Mouse (Mus musculus) kidney, postnatal 0 days (tissue): ENCODE data around the gene Psmd9. TPM values are rescaled to one million over a fixed set of nuclear protein-coding genes. Genes with fewer than 3 reads are reported as not detected.

ENCODE experiments used
- ATAC-seq: fragments of 200-750 bp; cut with Nextera tagmentation; replicated peaks from 2 replicates; pipeline ENCODE4 v1.8.0; 2017; ENCODE audit warnings: low read depth, moderate number of reproducible peaks, moderate TSS enrichment, moderate library complexity; ENCODE audit not compliant: low FRiP score
- DNase-seq: peaks from one replicate; pipeline ENCODE4 v3.0.0-alpha.2; 2016; ENCODE audit warnings: low spot score
- H3K27ac ChIP-seq: fragments of 300-500 bp; sonication (generic); 2 replicates; pipeline ENCODE4 v1.5.1; 2014; ENCODE audit warnings: mild to moderate bottlenecking
- H3K27me3 ChIP-seq: fragments of 300-500 bp; sonication (generic); 2 replicates; pipeline ENCODE4 v1.6.1; 2014; ENCODE audit warnings: low read length, mixed read lengths; ENCODE audit not compliant: insufficient read depth
- H3K36me3 ChIP-seq: fragments of 300-500 bp; sonication (generic); 2 replicates; pipeline ENCODE4 v1.6.1; 2014; ENCODE audit warnings: low read length, mixed read lengths; ENCODE audit not compliant: insufficient read depth
- H3K4me1 ChIP-seq: fragments of 300-500 bp; sonication (generic); replicated peaks from 2 replicates; pipeline ENCODE4 v1.6.1; 2014; ENCODE audit warnings: antibody characterized with exemption, low read length, mixed read lengths; ENCODE audit not compliant: insufficient read depth
- H3K4me2 ChIP-seq: fragments of 300-500 bp; sonication (generic); 2 replicates; pipeline ENCODE4 v1.6.1; 2014; ENCODE audit warnings: mild to moderate bottlenecking, low read length, moderate library complexity, mixed read lengths
- H3K4me3 ChIP-seq: fragments of 300-500 bp; sonication (generic); replicated peaks from 2 replicates; pipeline ENCODE4 v1.5.1; 2014; ENCODE audit warnings: low read depth, low read length
- H3K9ac ChIP-seq: fragments of 300-500 bp; sonication (generic); 2 replicates; pipeline ENCODE4 v1.6.1; 2014; ENCODE audit warnings: low read depth, low read length
- H3K9me3 ChIP-seq: fragments of 300-500 bp; sonication (generic); replicated peaks from 2 replicates; pipeline ENCODE4 v1.6.1; 2016; ENCODE audit warnings: low read length, inconsistent platforms, mixed read lengths
- CTCF ChIP-seq: IDR thresholded peaks from 2 replicates; pipeline ENCODE4 v1.5.1; 2016; ENCODE audit warnings: antibody characterized with exemption, low read depth, mild to moderate bottlenecking, moderate library complexity
- WGBS: fragments of 180-500 bp; shearing (Covaris S2); extraction: QIAGEN DNeasy Blood & Tissue Kit; methylation state at CpG from one replicate; pipeline ENCODE4 v1.1.7; 2014; 5-methylcytosine and 5-hydroxymethylcytosine counted together
- polyA plus RNA-seq: library from polyadenylated mRNA; unstranded; fragments of >200 nt; fragmentation: Nextera tagmentation; extraction: Ambion mirVana; gene quantifications from 2 replicates; pipeline ENCODE4 v1.2.1, GENCODE M21; 2015

The Psmd9 gene
- polyA plus RNA-seq, 1 experiment from 2014 or later = 77.4 TPM

DNA sequence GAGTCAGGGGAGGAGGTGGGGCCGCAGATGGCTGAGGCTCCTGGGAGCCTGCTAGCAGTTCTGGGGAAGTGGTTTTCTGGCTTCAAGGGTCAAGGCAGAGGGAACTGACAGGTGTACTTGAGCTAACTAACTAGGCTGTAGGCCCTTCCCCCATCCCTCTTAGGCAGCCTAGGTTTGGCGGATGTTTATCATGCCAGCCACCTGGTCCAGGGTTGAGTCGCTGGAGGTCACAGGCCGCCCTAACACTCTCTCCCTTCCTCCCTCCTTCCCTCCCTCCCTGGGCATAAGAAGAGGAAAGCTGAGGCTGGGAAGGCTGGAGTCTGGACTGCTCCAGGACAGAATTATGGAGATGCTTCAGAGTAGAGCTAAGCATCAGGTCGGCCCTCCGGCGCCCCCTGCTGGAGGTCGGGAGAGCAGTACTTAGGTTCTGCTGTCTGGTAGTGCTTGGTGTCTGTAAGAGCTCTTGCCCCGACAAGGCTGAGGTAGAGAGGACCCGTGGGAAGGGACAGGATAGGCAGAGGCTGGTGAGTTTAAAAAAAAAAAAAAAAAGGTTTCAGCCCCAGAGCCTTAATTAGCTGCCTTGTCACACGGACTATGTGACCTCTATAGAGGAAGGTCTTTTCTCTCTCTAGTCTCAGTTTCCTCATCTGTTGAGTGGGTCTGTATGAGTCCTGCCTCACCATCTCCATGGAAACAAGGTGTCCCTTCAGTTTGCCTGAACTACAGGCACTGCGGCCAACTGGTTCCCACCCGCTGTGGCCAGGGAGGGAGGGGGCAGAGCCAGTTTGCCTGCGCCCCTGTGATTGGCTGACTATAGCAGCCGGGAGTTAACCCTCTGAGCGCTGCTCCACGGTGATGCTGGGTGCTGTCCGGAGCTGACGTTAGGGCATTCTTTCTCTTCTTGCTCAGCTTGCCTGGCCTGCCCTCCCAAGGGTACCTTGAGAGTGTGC is 19.5 kb upstream of the Psmd9 start:
- ATAC-seq = peak; percentile 78
- 4% methylated on average over 19 of the region's 19 CpGs for WGBS

GRCm38 (mm10) chr5:123150641-123151040 is 18.6 kb upstream of the Psmd9 start:
- DNase-seq (no peak), ATAC-seq (no peak)
- H3K27ac ChIP-seq = 0 out of 2 replicates have a peak overlapping the region, but pooled peaks have one; percentile 47
- H3K9me3 ChIP-seq = no peaks in the 10 kb centered on the region
- WGBS = 13% methylated on average over 7 of the region's 7 CpGs
- TF ChIP-seq CTCF = no peak
- H3K4me1 ChIP-seq = peaks cover 27% of the 10 kb centered on the region
- H3K4me3 ChIP-seq = peak overlapping the region; percentile 21
- H3K4me2 ChIP-seq = peak overlapping the region; percentile 56
- H3K9ac ChIP-seq = no peak overlapping the region
- H3K27me3 ChIP-seq = no peaks in the 10 kb centered on the region
- H3K36me3 ChIP-seq = peaks cover 63% of the 10 kb centered on the region

More for the DNA sequence above, 19.5 kb upstream of the Psmd9 start:
- TF ChIP-seq CTCF = peak; percentile 93
- Histone ChIP-seq H3K27me3 (no peaks in the 10 kb centered on the region), H3K27ac (peak overlapping the region; percentile 50), H3K4me2 (peak overlapping the region; percentile 56), H3K4me3 (peak overlapping the region; percentile 21), H3K9ac (peak overlapping the region; percentile 15; the same call in 1 of the 2 replicates), H3K9me3 (no peaks in the 10 kb centered on the region), H3K36me3 (peaks cover 63% of the 10 kb centered on the region), H3K4me1 (peaks cover 35% of the 10 kb centered on the region)
- peak; percentile 95 for DNase-seq

GRCm38 (mm10) chr5:123151077-123151476 is 18.1 kb upstream of the Psmd9 start:
- H3K27ac ChIP-seq = 0 out of 2 replicates have a peak overlapping the region, but pooled peaks have one; percentile 47
- ATAC-seq (no peak), DNase-seq (peak; percentile 94)
- H3K4me2 ChIP-seq = peak overlapping the region; percentile 56
- peaks cover 24% of the 10 kb centered on the region for H3K4me1 ChIP-seq
- H3K4me3 ChIP-seq = 0 out of 2 replicates have a peak overlapping the region, but pooled peaks have one; percentile 21
- WGBS = 14% methylated on average over 7 of the region's 7 CpGs
- H3K9me3 ChIP-seq = no peaks in the 10 kb centered on the region
- H3K36me3 ChIP-seq = peaks cover 63% of the 10 kb centered on the region
- TF ChIP-seq CTCF = no peak
- H3K9ac ChIP-seq = no peak overlapping the region
- no peaks in the 10 kb centered on the region for H3K27me3 ChIP-seq

DNA sequence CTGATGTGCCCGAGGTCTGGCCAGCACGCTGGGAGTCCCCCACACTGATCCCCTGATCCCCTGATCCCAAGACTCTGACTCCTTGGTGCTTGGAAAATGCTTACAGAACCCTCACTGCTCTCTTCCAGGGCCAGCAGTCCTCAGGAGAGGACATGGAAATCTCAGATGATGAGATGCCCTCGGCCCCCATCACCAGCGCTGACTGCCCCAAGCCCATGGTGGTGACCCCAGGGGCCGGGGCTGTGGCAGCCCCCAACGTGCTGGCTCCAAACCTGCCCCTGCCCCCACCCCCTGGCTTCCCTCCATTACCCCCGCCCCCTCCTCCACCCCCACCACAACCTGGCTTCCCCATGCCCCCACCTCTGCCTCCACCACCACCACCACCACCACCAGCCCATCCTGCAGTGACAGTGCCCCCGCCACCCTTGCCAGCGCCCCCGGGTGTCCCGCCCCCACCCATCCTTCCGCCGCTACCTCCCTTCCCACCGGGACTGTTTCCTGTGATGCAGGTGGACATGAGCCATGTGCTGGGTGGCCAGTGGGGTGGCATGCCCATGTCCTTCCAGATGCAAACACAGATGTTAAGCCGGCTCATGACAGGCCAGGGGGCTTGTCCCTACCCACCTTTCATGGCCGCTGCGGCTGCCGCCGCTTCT is 17.4 kb upstream of the Psmd9 start:
- Histone ChIP-seq H3K27ac (no peak overlapping the region), H3K36me3 (peaks cover 57% of the 10 kb centered on the region), H3K9me3 (no peaks in the 10 kb centered on the region), H3K9ac (no peak overlapping the region), H3K4me2 (peak overlapping the region; percentile 18; the same call in 1 of the 2 replicates), H3K27me3 (no peaks in the 10 kb centered on the region), H3K4me1 (peaks cover 24% of the 10 kb centered on the region), H3K4me3 (no peak overlapping the region)
- ATAC-seq (no peak), DNase-seq (no peak)
- no peak for TF ChIP-seq CTCF
- 92% methylated on average over 18 of the region's 19 CpGs for WGBS

DNA sequence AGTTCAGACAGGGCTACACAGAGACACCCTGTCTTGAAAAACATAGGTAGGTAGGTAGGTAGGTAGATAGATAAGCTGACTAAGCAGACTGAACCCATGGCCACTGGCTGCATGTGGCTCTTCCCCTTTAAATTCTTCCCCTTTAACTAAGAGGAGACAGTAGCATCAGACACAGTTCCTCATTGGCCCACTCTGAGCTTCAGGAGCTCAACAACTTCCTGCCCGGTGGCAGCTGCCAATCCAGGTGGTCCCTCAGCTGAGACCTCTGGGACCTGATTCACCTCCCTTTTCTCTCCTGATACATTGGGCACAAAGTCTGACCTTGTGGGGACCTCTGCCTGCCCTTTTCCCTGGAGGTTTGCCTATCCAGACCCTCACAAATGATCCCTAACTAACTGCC is 16.3 kb upstream of the Psmd9 start:
- no peak for TF ChIP-seq CTCF
- H3K27me3 ChIP-seq = no peaks in the 10 kb centered on the region
- H3K27ac ChIP-seq = no peak overlapping the region
- ATAC-seq (no peak), DNase-seq (no peak)
- WGBS = 94% methylated on average over 1 of the region's 1 CpGs
- peaks cover 57% of the 10 kb centered on the region for H3K36me3 ChIP-seq
- H3K4me2 ChIP-seq = no peak overlapping the region
- no peak overlapping the region for H3K9ac ChIP-seq
- H3K4me3 ChIP-seq = no peak overlapping the region
- H3K4me1 ChIP-seq = peaks cover 24% of the 10 kb centered on the region
- no peaks in the 10 kb centered on the region for H3K9me3 ChIP-seq

- no peak overlapping the region for H3K27ac ChIP-seq
- H3K4me3 ChIP-seq = no peak overlapping the region
- H3K9ac ChIP-seq = no peak overlapping the region
- ATAC-seq = no peak
- DNase-seq = peak; percentile 82
- no peak overlapping the region for H3K4me2 ChIP-seq
- H3K4me1 ChIP-seq = peaks cover 10% of the 10 kb centered on the region
- H3K36me3 ChIP-seq = peaks cover 70% of the 10 kb centered on the region
- H3K27me3 ChIP-seq = no peaks in the 10 kb centered on the region
- no peaks in the 10 kb centered on the region for H3K9me3 ChIP-seq
- TF ChIP-seq CTCF = peak; percentile 87
- WGBS = 44% methylated on average over 7 of the region's 7 CpGs
These were observed 13.8 kb upstream of the Psmd9 start for GRCm38 (mm10) chr5:123155425-123155824.
